Mouse (Mus musculus) liver, embryonic 14.5 days (tissue): ENCODE measurements at regions not wholly inside any gene's neighbourhood (a gene's known extent, or its start where the extent isn't known, plus 50 kb on each side); places are given as distances from the start of the nearest gene placed in this dataset.

ENCODE experiments used
- CTCF ChIP-seq: IDR thresholded peaks from 2 replicates; pipeline ENCODE4 v1.5.1; 2016; ENCODE audit warnings: antibody characterized with exemption, low read depth, control low read depth
- EP300 ChIP-seq: IDR thresholded peaks from 2 replicates; pipeline ENCODE4 v1.6.1; 2016; ENCODE audit warnings: antibody characterized with exemption, low read depth

- TF ChIP-seq EP300: no peak
- peak; percentile 32; the same call in 1 of the 2 replicates for TF ChIP-seq CTCF
Measured at GRCm38 (mm10) chr11:26785164-26785563, 191.4 kb upstream of the Vrk2 start.
